Mouse (Mus musculus) E14TG2a.4 (cell line): ENCODE data around the gene Notch1.

Source experiments
- H3K27me3 ChIP-seq: 2 replicates; pipeline ENCODE4 v1.6.1; 2014; ENCODE audit warnings: low read length, control low read depth; ENCODE audit not compliant: insufficient read depth
- H3K36me3 ChIP-seq: 2 replicates; pipeline ENCODE4 v1.6.1; 2014; ENCODE audit warnings: low read length, control low read depth; ENCODE audit not compliant: insufficient read depth
- H3K4me1 ChIP-seq: replicated peaks from 2 replicates; pipeline ENCODE4 v1.6.1; 2014; ENCODE audit warnings: low read depth, low read length, control low read depth
- H3K4me3 ChIP-seq: replicated peaks from 2 replicates; pipeline ENCODE4 v1.5.1; 2014; ENCODE audit warnings: mild to moderate bottlenecking, low read length
- H3K9me3 ChIP-seq: 2 replicates; pipeline ENCODE4 v1.6.1; 2014; ENCODE audit warnings: low read length, control low read depth
- CTCF ChIP-seq: conservative IDR thresholded peaks from 2 replicates; pipeline ENCODE4 v1.5.1; 2014; ENCODE audit warnings: low read length
- NANOG ChIP-seq: IDR thresholded peaks from 2 replicates; pipeline ENCODE4 v1.6.1; 2014; ENCODE audit warnings: borderline replicate concordance, low read length, mixed read lengths
- POU5F1 ChIP-seq: IDR thresholded peaks from 2 replicates; pipeline ENCODE4 v1.6.1; 2014; ENCODE audit warnings: low read length, borderline replicate concordance

The Notch1 gene

DNA sequence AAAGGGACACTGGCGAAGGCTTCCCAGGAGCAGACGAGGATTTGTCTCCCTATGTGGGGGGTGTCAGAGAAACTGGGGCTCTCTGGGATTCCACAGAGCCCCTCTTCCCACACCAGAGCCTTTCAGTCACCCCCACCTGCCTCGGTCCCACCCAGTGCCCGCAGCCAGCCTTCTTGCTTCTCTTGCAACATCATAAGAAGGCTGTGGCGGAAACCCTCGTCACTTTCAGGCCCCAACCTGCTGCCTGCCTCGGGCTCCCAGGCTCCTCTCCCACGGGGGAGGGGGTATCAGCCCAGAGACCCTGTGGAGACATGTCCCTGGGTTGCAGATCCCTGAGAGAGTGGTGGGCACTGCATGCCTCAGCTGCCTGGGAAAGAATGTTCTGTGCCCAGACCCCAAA is 35.0 kb upstream of the Notch1 start:
- H3K9me3 ChIP-seq: no peaks in the 10 kb centered on the region
- peaks cover 22% of the 10 kb centered on the region; the same call in 1 of the 2 replicates for H3K27me3 ChIP-seq
- peak overlapping the region; percentile 39 for H3K4me3 ChIP-seq
- H3K36me3 ChIP-seq: no peaks in the 10 kb centered on the region
- TF ChIP-seq POU5F1 (no peak), NANOG (no peak), CTCF (no peak)
- H3K4me1 ChIP-seq: peaks cover 47% of the 10 kb centered on the region

GRCm38 (mm10) chr2:26550777-26551176 is 34.3 kb upstream of the Notch1 start:
- no peaks in the 10 kb centered on the region for H3K9me3 ChIP-seq
- no peak overlapping the region for H3K4me3 ChIP-seq
- H3K27me3 ChIP-seq: peaks cover 27% of the 10 kb centered on the region; the same call in 1 of the 2 replicates
- H3K36me3 ChIP-seq: no peaks in the 10 kb centered on the region
- peaks cover 44% of the 10 kb centered on the region for H3K4me1 ChIP-seq
- no peak for TF ChIP-seq CTCF
- TF ChIP-seq NANOG: no peak
- TF ChIP-seq POU5F1: no peak

- Histone ChIP-seq H3K9me3 (no peaks in the 10 kb centered on the region), H3K27me3 (peaks cover 27% of the 10 kb centered on the region; the same call in 1 of the 2 replicates), H3K4me1 (peaks cover 44% of the 10 kb centered on the region), H3K4me3 (no peak overlapping the region), H3K36me3 (no peaks in the 10 kb centered on the region)
- no peak for TF ChIP-seq NANOG
- TF ChIP-seq CTCF: no peak
- no peak for TF ChIP-seq POU5F1
Observed at GRCm38 (mm10) chr2:26550205-26550604, 33.7 kb upstream of the Notch1 start.

GRCm38 (mm10) chr2:26549801-26550200 is 33.3 kb upstream of the Notch1 start:
- H3K4me3 ChIP-seq: no peak overlapping the region
- no peaks in the 10 kb centered on the region for H3K9me3 ChIP-seq
- H3K36me3 ChIP-seq: no peaks in the 10 kb centered on the region
- peaks cover 27% of the 10 kb centered on the region; the same call in 1 of the 2 replicates for H3K27me3 ChIP-seq
- peaks cover 44% of the 10 kb centered on the region for H3K4me1 ChIP-seq
- no peak for TF ChIP-seq CTCF
- TF ChIP-seq NANOG: no peak
- TF ChIP-seq POU5F1: no peak

DNA sequence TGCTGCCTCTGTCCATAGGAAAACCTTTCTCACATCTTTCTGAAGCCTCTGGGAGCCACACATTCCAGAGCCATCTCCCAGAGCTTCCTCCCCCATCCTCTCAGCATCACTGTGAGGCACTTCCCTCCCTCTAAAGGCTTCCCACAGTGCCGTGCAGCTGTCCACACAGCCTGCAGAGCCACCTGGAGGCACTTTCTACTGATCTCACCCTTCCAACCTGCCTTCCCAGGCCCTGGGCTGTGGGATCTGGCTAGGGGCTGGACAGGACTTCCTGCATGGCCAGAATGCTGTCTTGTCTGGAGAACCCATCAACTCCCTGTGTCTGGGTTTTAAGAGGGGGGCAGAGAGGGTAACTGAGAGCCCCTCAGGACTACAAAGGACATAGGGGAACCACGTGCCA is 31.0 kb upstream of the Notch1 start:
- Histone ChIP-seq H3K4me1 (peaks cover 38% of the 10 kb centered on the region), H3K4me3 (no peak overlapping the region), H3K36me3 (no peaks in the 10 kb centered on the region), H3K27me3 (peaks cover 26% of the 10 kb centered on the region; the same call in 1 of the 2 replicates), H3K9me3 (no peaks in the 10 kb centered on the region)
- TF ChIP-seq NANOG: no peak
- TF ChIP-seq POU5F1: no peak
- no peak for TF ChIP-seq CTCF

DNA sequence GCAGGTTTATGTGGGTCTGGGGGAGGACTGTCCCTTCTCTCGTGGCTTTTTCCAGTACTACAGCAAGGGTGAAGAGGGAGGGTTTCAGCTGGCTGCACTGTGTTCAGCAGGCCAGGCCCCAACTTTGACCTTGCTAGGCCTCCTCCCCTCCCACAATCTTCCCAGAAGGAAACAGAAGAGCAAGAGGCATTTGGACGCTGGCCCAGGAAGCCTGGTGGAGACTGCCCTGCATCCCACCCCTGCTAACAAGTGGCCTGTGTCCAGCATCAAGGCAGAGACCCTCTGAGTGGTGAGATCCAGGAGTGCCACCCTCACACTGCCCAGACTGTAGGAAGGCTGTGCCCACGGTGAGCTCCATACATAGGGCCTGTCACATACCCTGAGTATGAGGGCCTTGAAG is 27.8 kb upstream of the Notch1 start:
- Histone ChIP-seq H3K4me1 (peaks cover 52% of the 10 kb centered on the region), H3K36me3 (no peaks in the 10 kb centered on the region), H3K27me3 (peaks cover 31% of the 10 kb centered on the region), H3K9me3 (no peaks in the 10 kb centered on the region), H3K4me3 (no peak overlapping the region)
- TF ChIP-seq CTCF: no peak

GRCm38 (mm10) chr2:26543768-26544167 is 27.3 kb upstream of the Notch1 start:
- TF ChIP-seq CTCF: no peak
- no peak for TF ChIP-seq POU5F1
- no peak for TF ChIP-seq NANOG
- H3K36me3 ChIP-seq: no peaks in the 10 kb centered on the region
- no peak overlapping the region for H3K4me3 ChIP-seq
- H3K9me3 ChIP-seq: no peaks in the 10 kb centered on the region
- peaks cover 54% of the 10 kb centered on the region for H3K4me1 ChIP-seq
- H3K27me3 ChIP-seq: peaks cover 31% of the 10 kb centered on the region

DNA sequence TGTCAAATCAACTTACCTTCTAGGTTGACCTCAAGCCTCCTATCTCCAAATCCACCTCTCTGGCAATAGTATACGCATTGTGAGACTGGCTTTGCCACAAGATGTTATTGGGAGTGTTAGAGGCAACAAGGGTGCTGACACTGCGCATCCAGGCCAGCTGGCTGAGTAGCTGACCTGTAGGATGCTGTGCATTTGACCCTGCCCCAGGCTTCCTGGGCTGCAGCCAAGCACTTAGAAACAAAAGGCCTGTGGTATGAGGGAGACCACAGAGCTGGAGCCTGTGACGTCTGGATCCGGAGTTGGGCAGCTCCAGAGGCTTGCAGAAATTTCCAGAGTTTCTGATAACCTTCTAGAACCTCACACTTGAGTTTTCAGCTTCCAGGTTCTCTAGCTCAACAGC is 26.7 kb upstream of the Notch1 start:
- Histone ChIP-seq H3K4me3 (no peak overlapping the region), H3K9me3 (no peaks in the 10 kb centered on the region), H3K27me3 (peaks cover 29% of the 10 kb centered on the region), H3K36me3 (no peaks in the 10 kb centered on the region), H3K4me1 (peaks cover 51% of the 10 kb centered on the region)
- TF ChIP-seq NANOG: no peak
- no peak for TF ChIP-seq CTCF
- TF ChIP-seq POU5F1: no peak

DNA sequence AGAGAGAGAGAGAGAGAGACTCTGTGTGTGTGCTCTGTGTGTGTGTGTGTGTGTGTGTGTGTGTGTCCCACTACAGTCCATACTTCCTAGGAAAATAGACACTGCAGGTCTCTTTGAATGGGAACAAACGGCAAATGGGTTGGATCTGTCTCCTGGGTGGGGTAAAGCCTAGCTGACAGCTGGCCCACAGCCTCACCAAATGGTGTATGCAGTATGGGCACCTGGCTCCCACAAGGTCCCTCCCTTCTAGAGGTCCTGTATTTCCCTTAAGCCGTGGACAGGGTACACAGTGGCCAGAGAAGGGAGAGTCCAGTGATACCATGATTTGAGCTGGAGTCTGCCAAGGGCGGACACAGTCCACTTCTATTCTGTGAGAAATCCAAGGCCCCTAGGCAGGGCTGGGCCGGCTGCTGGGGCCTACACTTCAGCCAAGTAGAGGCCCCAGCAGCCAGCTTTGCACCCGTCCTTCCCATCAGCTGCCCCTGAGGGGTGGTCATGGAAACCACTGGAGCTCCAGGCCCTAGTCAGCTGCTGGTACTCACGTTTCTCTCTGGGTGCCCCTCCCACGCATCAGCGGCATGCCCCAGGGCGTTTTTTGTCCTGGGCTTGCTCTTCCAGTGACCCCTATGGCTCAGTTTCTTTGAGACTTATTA is 24.9 kb upstream of the Notch1 start:
- TF ChIP-seq CTCF: no peak
- no peak for TF ChIP-seq NANOG
- no peak for TF ChIP-seq POU5F1
- Histone ChIP-seq H3K27me3 (peaks cover 22% of the 10 kb centered on the region), H3K36me3 (no peaks in the 10 kb centered on the region), H3K4me3 (no peak overlapping the region), H3K9me3 (no peaks in the 10 kb centered on the region), H3K4me1 (peaks cover 34% of the 10 kb centered on the region)
